Mouse (Mus musculus) liver, adult 2 months (tissue): Measurements from ENCODE around the gene Gipc2. TPM values are rescaled to one million over a fixed set of nuclear protein-coding genes. Genes with fewer than 3 reads are reported as not detected.

ENCODE experiments used
- DNase-seq: peaks from one replicate; pipeline ENCODE4 v3.0.0-alpha.2; 2011; ENCODE audit warnings: low read depth, low spot score; ENCODE audit errors: extremely low read depth
- H3K27ac ChIP-seq: fragments of 200-500 bp; replicated peaks from 2 replicates; pipeline ENCODE4 v1.5.1; 2012; ENCODE audit warnings: low read depth, mild to moderate bottlenecking, control low read depth, inconsistent platforms, low read length; ENCODE audit not compliant: insufficient read depth
- H3K27me3 ChIP-seq: fragments of 200-500 bp; 2 replicates; pipeline ENCODE4 v1.6.1; 2012; ENCODE audit warnings: mild to moderate bottlenecking, moderate library complexity, low read length, inconsistent platforms; ENCODE audit not compliant: control insufficient read depth, insufficient read depth
- H3K36me3 ChIP-seq: fragments of 200-500 bp; 2 replicates; pipeline ENCODE4 v1.6.1; 2012; ENCODE audit warnings: low read length, inconsistent platforms; ENCODE audit not compliant: control insufficient read depth, insufficient read depth
- H3K4me1 ChIP-seq: fragments of 200-500 bp; 2 replicates; pipeline ENCODE4 v1.6.1; 2011; ENCODE audit warnings: low read length; ENCODE audit not compliant: control insufficient read depth, insufficient read depth
- H3K4me3 ChIP-seq: fragments of 200-500 bp; 2 replicates; pipeline ENCODE4 v1.5.1; 2011; ENCODE audit warnings: low read depth, mild to moderate bottlenecking, control low read depth, low read length, moderate library complexity; ENCODE audit not compliant: insufficient read depth
- H3K79me2 ChIP-seq: fragments of 200-500 bp; 2 replicates; pipeline ENCODE4 v1.6.1; 2012; ENCODE audit warnings: inconsistent platforms, mild to moderate bottlenecking, low read length, moderate library complexity; ENCODE audit not compliant: control insufficient read depth, insufficient read depth
- H3K9ac ChIP-seq: fragments of 200-500 bp; 2 replicates; pipeline ENCODE4 v1.6.1; 2012; ENCODE audit warnings: low read depth, mild to moderate bottlenecking, control low read depth, inconsistent platforms, low read length
- CTCF ChIP-seq: fragments of 200-500 bp; IDR thresholded peaks from 2 replicates; pipeline ENCODE4 v1.5.1; 2011; ENCODE audit warnings: low read depth, low read length, control low read depth
- POLR2A ChIP-seq: fragments of 200-500 bp; IDR thresholded peaks from 2 replicates; pipeline ENCODE4 v1.6.1; 2011; ENCODE audit warnings: low read length, control low read depth; ENCODE audit not compliant: insufficient read depth; ENCODE audit errors: extremely low read depth
- WGBS: fragments of 180-500 bp; shearing (Covaris S2); methylation state at CpG from one replicate; pipeline ENCODE4 v1.1.7; 2018; 5-methylcytosine and 5-hydroxymethylcytosine counted together
- polyA plus RNA-seq: library from polyadenylated mRNA; depleted of rRNA; stranded (reverse); fragments of >200 nt; gene quantifications from 2 replicates; pipeline ENCODE4 v1.2.3, GENCODE M21; 2012
- total RNA-seq: library from RNA; depleted of rRNA; stranded (reverse); fragments of >200 nt; gene quantifications from 2 replicates; pipeline ENCODE4 v1.2.3, GENCODE M21; 2014

The Gipc2 gene
- total and polyA plus RNA-seq, 2 experiments: 0.22 to 0.46 TPM

- peaks cover 4% of the 10 kb centered on the region for H3K27me3 ChIP-seq
- WGBS: 43% methylated on average over 30 of the region's 30 CpGs
- H3K9ac ChIP-seq: no peak overlapping the region
These were observed 58.7 kb downstream of the Gipc2 start for GRCm38 (mm10) chr3:152107149-152108002.

GRCm38 (mm10) chr3:152106225-152107148 lies 59.5 kb downstream of the Gipc2 start:
- Histone ChIP-seq H3K9ac (no peak overlapping the region), H3K79me2 (no peaks in the 10 kb centered on the region), H3K4me1 (no peaks in the 10 kb centered on the region), H3K36me3 (no peaks in the 10 kb centered on the region), H3K27ac (no peak overlapping the region), H3K4me3 (no peak overlapping the region), H3K27me3 (peaks cover 4% of the 10 kb centered on the region)
- 59% methylated on average over 28 of the region's 28 CpGs for WGBS
- no peak for DNase-seq
- no peak for TF ChIP-seq POLR2A
- TF ChIP-seq CTCF: no peak

More at GRCm38 (mm10) chr3:152107149-152108002, 58.7 kb downstream of the Gipc2 start:
- no peak for TF ChIP-seq POLR2A
- TF ChIP-seq CTCF: no peak
- DNase-seq: no peak
- no peaks in the 10 kb centered on the region for H3K36me3 ChIP-seq
- H3K4me1 ChIP-seq: no peaks in the 10 kb centered on the region
- H3K4me3 ChIP-seq: no peak overlapping the region
- no peaks in the 10 kb centered on the region for H3K79me2 ChIP-seq
- no peak overlapping the region for H3K27ac ChIP-seq

GRCm38 (mm10) chr3:152105341-152105740 lies 60.7 kb downstream of the Gipc2 start:
- Histone ChIP-seq H3K4me3 (no peak overlapping the region; the same call in 1 of the 2 replicates), H3K27me3 (peaks cover 4% of the 10 kb centered on the region), H3K36me3 (no peaks in the 10 kb centered on the region), H3K4me1 (no peaks in the 10 kb centered on the region), H3K27ac (no peak overlapping the region), H3K79me2 (no peaks in the 10 kb centered on the region), H3K9ac (no peak overlapping the region)
- DNase-seq: no peak
- 52% methylated on average over 14 of the region's 14 CpGs for WGBS
- TF ChIP-seq POLR2A (no peak), CTCF (peak; percentile 71)

GRCm38 (mm10) chr3:152103381-152103780 lies 62.6 kb downstream of the Gipc2 start:
- H3K4me1 ChIP-seq: no peaks in the 10 kb centered on the region
- H3K27ac ChIP-seq: no peak overlapping the region
- no peaks in the 10 kb centered on the region for H3K36me3 ChIP-seq
- H3K79me2 ChIP-seq: no peaks in the 10 kb centered on the region
- WGBS: 96% methylated on average over 4 of the region's 4 CpGs
- H3K4me3 ChIP-seq: no peak overlapping the region
- TF ChIP-seq POLR2A (no peak), CTCF (no peak)
- no peak overlapping the region for H3K9ac ChIP-seq
- DNase-seq: no peak
- H3K27me3 ChIP-seq: peaks cover 4% of the 10 kb centered on the region

- no peak overlapping the region for H3K9ac ChIP-seq
- no peak overlapping the region for H3K27ac ChIP-seq
- H3K36me3 ChIP-seq: no peaks in the 10 kb centered on the region
- no peaks in the 10 kb centered on the region for H3K27me3 ChIP-seq
- no peak overlapping the region for H3K4me3 ChIP-seq
- H3K79me2 ChIP-seq: no peaks in the 10 kb centered on the region
- no peak for DNase-seq
- WGBS: 96% methylated on average over 7 of the region's 7 CpGs
- H3K4me1 ChIP-seq: no peaks in the 10 kb centered on the region
- TF ChIP-seq CTCF (no peak), POLR2A (no peak)
These were observed 64.6 kb downstream of the Gipc2 start for GRCm38 (mm10) chr3:152101459-152101858.
